Comparison of ENCODE assay signal across 28 mouse cellular contexts in the genomic region with DNA sequence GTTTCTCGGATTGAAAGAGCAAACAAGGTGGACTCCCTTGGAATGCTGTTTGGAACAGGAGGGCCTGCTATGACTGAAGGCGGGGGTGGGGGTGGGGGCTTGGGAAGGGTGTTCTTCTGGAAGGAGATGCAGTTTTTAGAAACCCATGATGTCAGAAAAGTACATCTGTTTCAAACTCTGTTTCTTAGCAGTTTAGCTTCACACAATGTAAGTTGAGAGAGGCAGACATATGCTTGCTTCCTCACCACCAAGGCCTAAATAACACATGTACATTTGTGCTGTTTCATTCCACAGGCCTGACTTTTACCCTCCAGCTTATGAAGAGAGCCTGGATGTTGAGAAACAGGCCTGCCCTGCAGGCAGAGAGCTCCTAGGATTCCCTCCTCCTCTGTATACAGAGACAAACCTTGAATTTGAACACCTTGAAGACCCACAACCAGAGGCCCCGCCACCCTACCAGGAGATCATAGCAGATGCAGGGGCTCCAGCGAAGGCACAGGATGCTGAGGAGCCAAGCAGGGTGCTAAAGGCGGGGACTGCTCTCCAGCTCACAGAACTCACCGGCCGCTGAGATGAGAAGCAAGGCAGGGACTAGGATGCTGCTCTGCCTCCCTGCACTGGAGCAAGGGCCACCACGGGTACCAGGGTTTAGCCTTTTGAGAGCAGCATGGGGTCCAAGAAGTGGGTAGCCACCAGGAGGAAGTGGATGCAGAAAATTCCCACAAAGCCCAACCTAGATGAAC. TPM values are rescaled to one million over a fixed set of nuclear protein-coding genes. Genes with fewer than 3 reads are reported as not detected.
DNase-seq lines count a peak whose midpoint lies in the region; TF ChIP-seq lines count a peak whose summit lies in the region.
"Had no signal": no experiment of that assay in that cellular context is flagged by ENCODE, and none has a peak within 500 bp of the region (broad histone marks: within the 10 kb centered on the region; RNA-seq: fewer than 3 reads in every experiment).

No protein-coding gene starts in this region.

- TF ChIP-seq CTCF in layer of hippocampus, adult 2 months (conservative IDR thresholded peaks at IDR 0.05), result no peak

- no peak overlapping the region for H3K4me3 ChIP-seq in layer of hippocampus, adult 2 months
- H3K4me3 ChIP-seq: embryonic facial prominence, embryonic 13.5 days; heart, embryonic 15.5 days; limb, embryonic 12.5 days; liver, embryonic 15.5 days; lung, embryonic 15.5 days; midbrain, embryonic 10.5 days; midbrain, embryonic 15.5 days; neural tube, embryonic 15.5 days had no signal

- H3K27ac ChIP-seq in layer of hippocampus, adult 2 months, result peak overlapping the region; percentile 64; the same call in 1 of the 2 replicates
- H3K27ac ChIP-seq: embryonic facial prominence, embryonic 13.5 days; limb, embryonic 12.5 days; liver, embryonic 15.5 days; lung, embryonic 15.5 days; midbrain, embryonic 10.5 days; midbrain, embryonic 15.5 days; neural tube, embryonic 15.5 days had no signal

- peak; percentile 81 for DNase-seq in heart, adult 11 months
- DNase-seq in heart, adult 18-20 months, result no peak
- DNase-seq in layer of hippocampus, adult 2 months (ENCODE audit: low spot score in 2 of 2), result no peak
- DNase-seq in layer of hippocampus, adult 8-10 months (ENCODE audit: low spot score in 2 of 2), result no peak
- peak; percentile 14 for DNase-seq in NIH3T3 (ENCODE audit: low read depth)
- peak; percentile 79 for DNase-seq in brain, adult 2 months (ENCODE audit: low read depth, low spot score)
- no peak for DNase-seq in adrenal gland, postnatal 14 days
- DNase-seq: adrenal gland, adult 2 months; B cell, adult 2 months; cerebellum, adult 11 months; cerebellum, adult 9-10 months; gastrocnemius, postnatal 14 days; kidney, adult 8-10 months; kidney, postnatal 14 days; layer of hippocampus, postnatal 36 days; retina, postnatal 1 day; thymus, postnatal 4 days had no signal

RNA-seq across cellular contexts. Expression of a gene that starts 3.6 kb away (rescaled TPM):
- under 1 TPM; 0.12 to 0.28 TPM for total RNA-seq in heart, adult 18-20 months (2021)
- under 1 TPM; 0.20 to 0.33 TPM for total RNA-seq in layer of hippocampus, adult 2 months (2021)
- total RNA-seq in layer of hippocampus, adult 8-10 months (2022), result under 1 TPM; 0.12 to 0.49 (median 0.39) TPM
- 0.30 and 0.33 TPM in 2 replicates for total RNA-seq in adrenal gland, postnatal 14 days (2021)
- total RNA-seq: common myeloid progenitor, adult 5-6 weeks; granulocyte monocyte progenitor cell, adult 5-6 weeks; megakaryocyte progenitor cell, adult 5-6 weeks had no signal

Comparison
In these comparisons a context has a peak if more than half of its experiments do, and no peak if none do; other contexts are left out.
1. DNase-seq: peak in heart, adult 11 months (single experiment), NIH3T3 (single experiment) and brain, adult 2 months (single experiment); none in heart, adult 18-20 months (0 of 2), layer of hippocampus, adult 2 months (0 of 2), layer of hippocampus, adult 8-10 months (0 of 2) and adrenal gland, postnatal 14 days (single experiment).